Mouse (Mus musculus): Measurements from ENCODE around the gene Dffa. TPM values are rescaled to one million over a fixed set of nuclear protein-coding genes. Genes with fewer than 3 reads are reported as not detected.
"Not testable (repeated sequence)": the region's sequence is repeated elsewhere in the genome, so short reads cannot be mapped to it uniquely, and the experiment has no call there.

Dffa gene
- total and polyA plus RNA-seq, 3 experiments: 25.3 to 42.5 (median 40.1) TPM

DNA sequence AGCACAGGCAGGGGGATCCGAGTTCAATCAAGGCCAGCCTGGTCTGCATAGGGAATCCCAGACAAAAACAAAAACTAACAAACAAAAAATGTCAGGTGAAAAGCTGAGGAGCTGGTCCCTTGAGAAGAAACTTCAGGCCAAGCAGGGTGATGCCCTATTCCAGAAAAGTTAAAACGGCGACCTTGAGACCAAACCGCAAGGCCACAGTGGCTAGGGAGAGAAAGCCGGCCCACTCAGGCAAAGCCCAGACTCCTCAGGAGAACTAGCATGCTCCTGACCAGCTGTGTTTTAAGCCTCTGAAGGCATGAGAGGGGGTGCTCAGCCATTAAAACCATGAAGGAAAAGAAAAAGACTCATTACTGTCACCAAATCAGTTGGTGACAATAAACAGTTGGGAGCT, 18.6 kb upstream of the Dffa start:
- H3K27me3 ChIP-seq (ENCODE audit: control insufficient read depth, insufficient read depth, low read length): no peaks in the 10 kb centered on the region
- no peak for DNase-seq
- no peak overlapping the region for H3K27ac ChIP-seq
- H3K4me3 ChIP-seq: no peak overlapping the region
- no peak overlapping the region for H3K9ac ChIP-seq (ENCODE audit: low read depth, low read length)
- intact Hi-C loops (cut with DNase I): no loop called here
- no peaks in the 10 kb centered on the region for H3K36me3 ChIP-seq (ENCODE audit: control insufficient read depth, insufficient read depth, low read length)
- TF ChIP-seq EP300 (IDR thresholded peaks at IDR 0.05; ENCODE audit: insufficient read depth, low read depth, low read length): no peak
- no peaks in the 10 kb centered on the region for H3K79me2 ChIP-seq (replicated peaks; ENCODE audit: control insufficient read depth, insufficient read depth, low read length)
- H3K4me1 ChIP-seq (ENCODE audit: control insufficient read depth, insufficient read depth, low read length): peaks cover 1% of the 10 kb centered on the region
- 71% methylated on average over 5 of the region's 5 CpGs for WGBS

DNA sequence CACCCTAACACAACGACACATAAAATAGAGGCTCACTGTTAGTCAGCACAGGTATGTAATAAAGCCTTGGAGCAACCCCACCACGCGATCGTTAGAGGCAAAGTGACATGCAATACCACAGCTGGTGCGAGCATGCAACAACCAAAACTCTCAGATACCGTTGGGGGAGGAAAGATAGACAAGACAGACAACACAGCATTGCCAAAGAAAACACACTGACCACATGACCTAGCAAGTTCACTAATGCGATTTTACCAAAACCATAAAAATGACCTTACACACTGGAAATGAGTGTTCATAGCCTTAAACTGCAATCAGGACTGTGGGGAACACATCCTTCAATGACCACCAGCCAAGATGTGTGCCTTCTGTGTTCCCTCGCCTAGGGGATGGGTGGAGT, 12.6 kb upstream of the Dffa start:
- Histone ChIP-seq H3K27me3 (ENCODE audit: control insufficient read depth, insufficient read depth, low read length) (no peaks in the 10 kb centered on the region), H3K4me3 (no peak overlapping the region), H3K9ac (ENCODE audit: low read depth, low read length) (no peak overlapping the region), H3K36me3 (ENCODE audit: control insufficient read depth, insufficient read depth, low read length) (no peaks in the 10 kb centered on the region; the same call in 1 of the 2 replicates), H3K4me1 (ENCODE audit: control insufficient read depth, insufficient read depth, low read length) (no peaks in the 10 kb centered on the region; the same call in none of the 2 replicates), H3K27ac (no peak overlapping the region), H3K79me2 (replicated peaks; ENCODE audit: control insufficient read depth, insufficient read depth, low read length) (peaks cover 3% of the 10 kb centered on the region)
- no peak for DNase-seq
- TF ChIP-seq EP300 (IDR thresholded peaks at IDR 0.05; ENCODE audit: insufficient read depth, low read depth, low read length): no peak
- no peak for TF ChIP-seq CTCF (IDR thresholded peaks at IDR 0.05)
- TF ChIP-seq POLR2A (IDR thresholded peaks at IDR 0.05; ENCODE audit: insufficient read depth, low read depth, low read length): no peak
- intact Hi-C loops (cut with DNase I): no loop called here
- 56% methylated on average over 8 of the region's 8 CpGs for WGBS

DNA sequence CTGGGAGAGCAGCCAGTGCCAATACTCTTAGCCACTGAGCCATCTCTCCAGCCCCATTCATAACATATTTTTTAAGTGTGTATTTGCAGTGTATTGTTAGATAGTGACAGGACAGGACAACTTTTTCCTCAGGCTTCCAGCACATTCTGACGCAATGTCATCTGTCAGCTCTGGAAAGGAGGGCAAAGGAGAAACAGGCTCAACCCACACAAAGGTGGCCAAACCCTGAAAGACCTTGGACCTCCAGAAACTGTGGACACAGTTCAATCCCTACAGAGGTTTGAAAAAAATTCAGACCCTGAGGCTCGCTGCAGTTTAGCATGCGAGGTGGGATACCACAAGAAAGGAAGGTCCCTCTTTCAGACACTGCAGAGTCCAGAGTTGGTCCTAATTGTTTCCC, 6.0 kb upstream of the Dffa start:
- H3K36me3 ChIP-seq (ENCODE audit: control insufficient read depth, insufficient read depth, low read length): no peaks in the 10 kb centered on the region; the same call in 1 of the 2 replicates
- TF ChIP-seq POLR2A (IDR thresholded peaks at IDR 0.05; ENCODE audit: insufficient read depth, low read depth, low read length) (no peak), CTCF (IDR thresholded peaks at IDR 0.05) (no peak), EP300 (IDR thresholded peaks at IDR 0.05; ENCODE audit: insufficient read depth, low read depth, low read length) (no peak)
- WGBS: 81% methylated on average over 3 of the region's 3 CpGs
- H3K27ac ChIP-seq: no peak overlapping the region
- H3K79me2 ChIP-seq (replicated peaks; ENCODE audit: control insufficient read depth, insufficient read depth, low read length): peaks cover 2% of the 10 kb centered on the region; the same call in 1 of the 2 replicates
- no peak for DNase-seq
- H3K27me3 ChIP-seq (ENCODE audit: control insufficient read depth, insufficient read depth, low read length): no peaks in the 10 kb centered on the region
- H3K4me1 ChIP-seq (ENCODE audit: control insufficient read depth, insufficient read depth, low read length): peaks cover 6% of the 10 kb centered on the region
- no peak overlapping the region for H3K9ac ChIP-seq (ENCODE audit: low read depth, low read length)
- intact Hi-C loops (cut with DNase I): no loop called here
- H3K4me3 ChIP-seq: no peak overlapping the region

DNA sequence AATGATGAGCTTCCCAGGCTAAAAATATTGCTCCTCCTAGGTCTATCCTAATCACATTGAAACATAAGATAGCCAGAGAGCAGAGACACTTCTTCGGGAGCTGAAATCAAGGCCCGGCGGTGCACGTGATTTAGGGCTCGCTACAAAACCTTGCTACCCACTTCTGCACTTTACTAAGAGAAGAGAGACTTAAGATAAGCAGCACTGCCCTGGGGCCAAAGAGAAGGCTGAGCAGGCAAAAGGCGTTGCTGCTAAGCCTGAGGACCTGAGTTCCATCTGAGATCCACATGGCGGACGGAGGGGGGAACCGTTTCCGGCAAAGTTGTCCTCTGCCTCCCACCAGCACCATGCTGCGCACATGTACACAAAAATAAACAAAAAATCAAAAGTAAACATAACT, 5.4 kb upstream of the Dffa start:
- H3K4me3 ChIP-seq: peak overlapping the region; percentile 99
- no peak overlapping the region; the same call in 1 of the 2 replicates for H3K27ac ChIP-seq
- H3K4me1 ChIP-seq (ENCODE audit: control insufficient read depth, insufficient read depth, low read length): peaks cover 6% of the 10 kb centered on the region
- H3K27me3 ChIP-seq (ENCODE audit: control insufficient read depth, insufficient read depth, low read length): no peaks in the 10 kb centered on the region
- intact Hi-C loops (cut with DNase I): no loop called here
- H3K36me3 ChIP-seq (ENCODE audit: control insufficient read depth, insufficient read depth, low read length): no peaks in the 10 kb centered on the region; the same call in 1 of the 2 replicates
- peak overlapping the region; percentile 93 for H3K9ac ChIP-seq (ENCODE audit: low read depth, low read length)
- peaks cover 2% of the 10 kb centered on the region; the same call in 1 of the 2 replicates for H3K79me2 ChIP-seq (replicated peaks; ENCODE audit: control insufficient read depth, insufficient read depth, low read length)
- no peak for DNase-seq
- no peak for TF ChIP-seq POLR2A (IDR thresholded peaks at IDR 0.05; ENCODE audit: insufficient read depth, low read depth, low read length)
- TF ChIP-seq EP300 (IDR thresholded peaks at IDR 0.05; ENCODE audit: insufficient read depth, low read depth, low read length): no peak
- TF ChIP-seq CTCF (IDR thresholded peaks at IDR 0.05): no peak
- 5% methylated on average over 11 of the region's 11 CpGs for WGBS

DNA sequence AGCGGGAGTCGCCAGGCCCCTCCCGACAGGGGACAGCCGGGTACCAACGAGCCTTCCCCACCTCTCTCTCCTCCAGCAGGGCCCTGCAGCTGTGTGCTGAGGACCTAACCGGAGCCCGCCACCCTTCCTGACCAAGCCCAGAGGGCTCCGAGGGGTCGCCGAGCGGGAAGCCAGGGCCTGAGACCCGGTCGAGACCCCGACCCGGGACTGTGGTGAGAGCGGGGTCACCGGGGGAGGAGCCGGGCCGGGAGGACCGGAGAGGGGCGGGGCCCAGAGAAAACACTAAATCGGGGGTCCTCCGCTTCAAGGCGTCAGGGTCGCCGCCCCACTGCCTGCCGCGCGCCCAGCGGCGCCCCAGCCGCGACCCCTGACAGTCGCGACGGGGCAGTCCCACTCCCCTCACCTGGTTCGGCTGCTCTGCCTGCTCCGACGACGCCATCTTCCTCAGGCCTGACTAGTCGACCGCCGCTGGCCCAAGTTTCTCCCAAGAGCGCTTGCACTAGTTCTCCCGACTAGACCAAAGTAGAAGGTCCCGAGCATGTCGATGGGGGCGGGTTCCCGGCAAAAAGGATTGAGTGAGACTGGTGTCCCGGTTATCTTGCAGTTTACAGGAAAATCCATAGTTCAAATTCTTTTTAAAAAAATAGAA, 4.5 kb upstream of the Dffa start, which contains the start of gene Pex14:
TSS of gene Pex14 (minus strand) at position 508 of the 649 bp plus-strand sequence.
- Histone ChIP-seq H3K4me1 (ENCODE audit: control insufficient read depth, insufficient read depth, low read length) (peaks cover 6% of the 10 kb centered on the region), H3K4me3 (peak within 1 kb of the TSS; percentile 99), H3K9ac (ENCODE audit: low read depth, low read length) (peak within 1 kb of the TSS; percentile 93), H3K79me2 (replicated peaks; ENCODE audit: control insufficient read depth, insufficient read depth, low read length) (peaks cover 4% of the 10 kb centered on the region), H3K36me3 (ENCODE audit: control insufficient read depth, insufficient read depth, low read length) (no peaks in the 10 kb centered on the region; the same call in 1 of the 2 replicates), H3K27ac (peak within 1 kb of the TSS; percentile 75), H3K27me3 (ENCODE audit: control insufficient read depth, insufficient read depth, low read length) (no peaks in the 10 kb centered on the region)
- DNase-seq: peak; percentile 92 to 93
- intact Hi-C loops (cut with DNase I): loop anchor here (2.0 kb wide), 1 partner anchor 67 kb away; the partner anchor contains the start of gene Pgd
- no peak for TF ChIP-seq CTCF (IDR thresholded peaks at IDR 0.05)
- peak; percentile 74 for TF ChIP-seq POLR2A (IDR thresholded peaks at IDR 0.05; ENCODE audit: insufficient read depth, low read depth, low read length)
- WGBS: under 1% methylated on average over 50 of the region's 50 CpGs

DNA sequence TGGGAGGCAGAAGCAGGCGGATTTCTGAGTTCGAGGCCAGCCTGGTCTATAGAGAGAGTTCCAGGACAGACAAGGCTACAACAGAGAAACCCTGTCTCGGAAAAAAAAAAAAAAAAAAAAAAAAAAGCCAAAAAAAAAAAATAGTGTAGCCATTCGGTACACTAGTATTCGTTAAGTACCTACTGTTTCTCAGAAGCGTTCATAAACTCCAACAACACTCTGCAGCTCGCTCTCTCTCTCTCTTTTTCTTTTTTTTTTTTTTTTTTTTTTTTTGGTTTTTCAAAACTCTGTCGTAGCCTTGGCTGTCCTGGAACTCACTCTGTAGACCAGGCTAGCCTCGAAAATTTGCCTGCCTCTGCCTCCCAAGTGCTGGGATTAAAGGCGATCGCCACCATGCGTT, 3.5 kb upstream of the Dffa start:
- not testable (repeated sequence) for H3K4me3 ChIP-seq
- WGBS: 83% methylated on average over 12 of the region's 12 CpGs

More for the DNA sequence above, 3.5 kb upstream of the Dffa start:
- H3K27me3 ChIP-seq (ENCODE audit: control insufficient read depth, insufficient read depth, low read length); H3K9ac ChIP-seq (ENCODE audit: low read depth, low read length); H3K36me3 ChIP-seq (ENCODE audit: control insufficient read depth, insufficient read depth, low read length); H3K27ac ChIP-seq; H3K79me2 ChIP-seq (replicated peaks; ENCODE audit: control insufficient read depth, insufficient read depth, low read length); H3K4me1 ChIP-seq (ENCODE audit: control insufficient read depth, insufficient read depth, low read length); DNase-seq: not testable (repeated sequence)
- intact Hi-C loops (cut with DNase I): loop anchor here (2.0 kb wide), 1 partner anchor 66 kb away; the partner anchor contains the start of gene Pgd

Data from heart, adult 2 months (tissue).